Mouse (Mus musculus): Measurements from ENCODE around the gene Parva. TPM values are rescaled to one million over a fixed set of nuclear protein-coding genes. Genes with fewer than 3 reads are reported as not detected.
A peak's percentile ranks its signal among the peaks of the same experiment; 100 is the strongest.

Parva gene
- polyA plus RNA-seq, 1 experiment, result 80.5 TPM

- DNase-seq, result no peak
- Histone ChIP-seq H3K4me1 (ENCODE audit: control insufficient read depth, insufficient read depth, low read length) (no peaks in the 10 kb centered on the region), H3K4me3 (replicated peaks; ENCODE audit: extremely low read depth, low read depth, low read length) (no peak overlapping the region)
- WGBS, result 45% methylated on average over 4 of the region's 4 CpGs
- TF ChIP-seq CTCF (IDR thresholded peaks at IDR 0.05; ENCODE audit: insufficient read depth, low read length) (no peak), POLR2A (IDR thresholded peaks at IDR 0.05; ENCODE audit: borderline replicate concordance, extremely low read depth, low read depth, low read length) (no peak)
These were observed 200.2 kb downstream of the Parva start for GRCm38 (mm10) chr7:112627481-112627880.

- 65% methylated on average over 10 of the region's 10 CpGs for WGBS
- Histone ChIP-seq H3K4me3 (replicated peaks; ENCODE audit: extremely low read depth, low read depth, low read length) (no peak overlapping the region), H3K4me1 (ENCODE audit: control insufficient read depth, insufficient read depth, low read length) (no peaks in the 10 kb centered on the region)
- peak; percentile 34 for DNase-seq
- TF ChIP-seq POLR2A (IDR thresholded peaks at IDR 0.05; ENCODE audit: borderline replicate concordance, extremely low read depth, low read depth, low read length), result no peak
- no peak for TF ChIP-seq CTCF (IDR thresholded peaks at IDR 0.05; ENCODE audit: insufficient read depth, low read length)
These were observed 207.4 kb downstream of the Parva start for GRCm38 (mm10) chr7:112634505-112635213.

- TF ChIP-seq POLR2A (IDR thresholded peaks at IDR 0.05; ENCODE audit: borderline replicate concordance, extremely low read depth, low read depth, low read length) (no peak), CTCF (IDR thresholded peaks at IDR 0.05; ENCODE audit: insufficient read depth, low read length) (no peak)
These were observed 208.6 kb downstream of the Parva start for GRCm38 (mm10) chr7:112635936-112636335.

More at GRCm38 (mm10) chr7:112635936-112636335, 208.6 kb downstream of the Parva start:
- no peak for DNase-seq
- Histone ChIP-seq H3K4me3 (replicated peaks; ENCODE audit: extremely low read depth, low read depth, low read length) (no peak overlapping the region), H3K4me1 (ENCODE audit: control insufficient read depth, insufficient read depth, low read length) (no peaks in the 10 kb centered on the region)
- WGBS, result 95% methylated on average over 2 of the region's 2 CpGs

Other genes starting within 250 kb of the Parva start
- 49.0 and 58.2 TPM in 2 replicates for gene Mical2, start 201.6 kb upstream of the Parva start, polyA plus RNA-seq (2012; rRNA removed)

Measured in lung, adult 2 months (tissue).